Mouse (Mus musculus): Measurements from ENCODE around the gene Eif2b1. TPM values are rescaled to one million over a fixed set of nuclear protein-coding genes. Genes with fewer than 3 reads are reported as not detected.
"Not testable (repeated sequence)": the region's sequence is repeated elsewhere in the genome, so short reads cannot be mapped to it uniquely, and the experiment has no call there.

Gene Eif2b1
- polyA plus RNA-seq, 1 experiment from 2014 or later = 85.1 TPM

- H3K27me3 ChIP-seq (ENCODE audit: control insufficient read depth, insufficient read depth, low read length) = no peaks in the 10 kb centered on the region
- no peaks in the 10 kb centered on the region for H3K36me3 ChIP-seq (ENCODE audit: control insufficient read depth, insufficient read depth, low read length)
- no peak for ATAC-seq (ENCODE audit: insufficient number of reproducible peaks, low FRiP score, low TSS enrichment, low read depth)
- H3K27ac ChIP-seq (replicated peaks; ENCODE audit: low read depth, low read length) = no peak overlapping the region
- WGBS = 81% methylated on average over 4 of the region's 4 CpGs
- no peak overlapping the region for H3K4me2 ChIP-seq (ENCODE audit: low read depth, severe bottlenecking)
- H3K4me3 ChIP-seq (ENCODE audit: low read depth, low read length) = no peak overlapping the region
- no peak overlapping the region for H3K9ac ChIP-seq (ENCODE audit: low read length)
- H3K9me3 ChIP-seq (ENCODE audit: control insufficient read depth, low read length) = no peaks in the 10 kb centered on the region
- DNase-seq (ENCODE audit: low spot score) = no peak
- H3K4me1 ChIP-seq (ENCODE audit: control insufficient read depth, insufficient read depth, low read length) = 0 out of 2 replicates have a peak, but pooled peaks cover 2% of the 10 kb centered on the region
Observed at GRCm38 (mm10) chr5:124604296-124604695, 25.4 kb upstream of the Eif2b1 start.

- ATAC-seq (ENCODE audit: insufficient number of reproducible peaks, low FRiP score, low TSS enrichment, low read depth) = no peak
- no peak overlapping the region for H3K4me2 ChIP-seq (ENCODE audit: low read depth, severe bottlenecking)
- no peaks in the 10 kb centered on the region for H3K27me3 ChIP-seq (ENCODE audit: control insufficient read depth, insufficient read depth, low read length)
- H3K4me1 ChIP-seq (ENCODE audit: control insufficient read depth, insufficient read depth, low read length) = 0 out of 2 replicates have a peak, but pooled peaks cover 5% of the 10 kb centered on the region
- 71% methylated on average over 5 of the region's 5 CpGs for WGBS
- peak; percentile 77 for DNase-seq (ENCODE audit: low spot score)
- no peak overlapping the region for H3K27ac ChIP-seq (replicated peaks; ENCODE audit: low read depth, low read length)
- no peak overlapping the region for H3K4me3 ChIP-seq (ENCODE audit: low read depth, low read length)
- H3K9me3 ChIP-seq (ENCODE audit: control insufficient read depth, low read length) = no peaks in the 10 kb centered on the region
- no peaks in the 10 kb centered on the region for H3K36me3 ChIP-seq (ENCODE audit: control insufficient read depth, insufficient read depth, low read length)
- no peak overlapping the region for H3K9ac ChIP-seq (ENCODE audit: low read length)
Observed at GRCm38 (mm10) chr5:124602349-124602748, 23.4 kb upstream of the Eif2b1 start.

- H3K4me2 ChIP-seq (ENCODE audit: low read depth, severe bottlenecking); H3K4me1 ChIP-seq (ENCODE audit: control insufficient read depth, insufficient read depth, low read length); DNase-seq (ENCODE audit: low spot score); ATAC-seq (ENCODE audit: insufficient number of reproducible peaks, low FRiP score, low TSS enrichment, low read depth); H3K36me3 ChIP-seq (ENCODE audit: control insufficient read depth, insufficient read depth, low read length); H3K27ac ChIP-seq (replicated peaks; ENCODE audit: low read depth, low read length); H3K9me3 ChIP-seq (ENCODE audit: control insufficient read depth, low read length); H3K27me3 ChIP-seq (ENCODE audit: control insufficient read depth, insufficient read depth, low read length); H3K9ac ChIP-seq (ENCODE audit: low read length); H3K4me3 ChIP-seq (ENCODE audit: low read depth, low read length): not testable (repeated sequence)
- WGBS = 63% methylated on average over 8 of the region's 8 CpGs
Observed at GRCm38 (mm10) chr5:124599726-124600125, 20.8 kb upstream of the Eif2b1 start.

- peak; percentile 92 for DNase-seq (ENCODE audit: low spot score)
- Histone ChIP-seq H3K9ac (ENCODE audit: low read length) (peak overlapping the region; percentile 73), H3K27me3 (ENCODE audit: control insufficient read depth, insufficient read depth, low read length) (no peaks in the 10 kb centered on the region), H3K4me2 (ENCODE audit: low read depth, severe bottlenecking) (peak overlapping the region; percentile 83), H3K4me3 (ENCODE audit: low read depth, low read length) (peak overlapping the region; percentile 77), H3K4me1 (ENCODE audit: control insufficient read depth, insufficient read depth, low read length) (0 out of 2 replicates have a peak, but pooled peaks cover 5% of the 10 kb centered on the region), H3K36me3 (ENCODE audit: control insufficient read depth, insufficient read depth, low read length) (peaks cover 10% of the 10 kb centered on the region), H3K9me3 (ENCODE audit: control insufficient read depth, low read length) (no peaks in the 10 kb centered on the region), H3K27ac (replicated peaks; ENCODE audit: low read depth, low read length) (no peak overlapping the region)
- ATAC-seq (ENCODE audit: insufficient number of reproducible peaks, low FRiP score, low TSS enrichment, low read depth) = peak; percentile 99
- 7% methylated on average over 30 of the region's 30 CpGs for whole genome bisulfite sequencing
Observed at GRCm38 (mm10) chr5:124598224-124599174, 19.6 kb upstream of the Eif2b1 start.

- no peaks in the 10 kb centered on the region for H3K4me1 ChIP-seq (ENCODE audit: control insufficient read depth, insufficient read depth, low read length)
- ATAC-seq (ENCODE audit: insufficient number of reproducible peaks, low FRiP score, low TSS enrichment, low read depth) (no peak), DNase-seq (ENCODE audit: low spot score) (no peak)
- no peak overlapping the region for H3K4me3 ChIP-seq (ENCODE audit: low read depth, low read length)
- no peak overlapping the region for H3K9ac ChIP-seq (ENCODE audit: low read length)
- no peaks in the 10 kb centered on the region for H3K9me3 ChIP-seq (ENCODE audit: control insufficient read depth, low read length)
- H3K27ac ChIP-seq (replicated peaks; ENCODE audit: low read depth, low read length) = no peak overlapping the region
- peaks cover 21% of the 10 kb centered on the region for H3K36me3 ChIP-seq (ENCODE audit: control insufficient read depth, insufficient read depth, low read length)
- no peak overlapping the region for H3K4me2 ChIP-seq (ENCODE audit: low read depth, severe bottlenecking)
- H3K27me3 ChIP-seq (ENCODE audit: control insufficient read depth, insufficient read depth, low read length) = no peaks in the 10 kb centered on the region
- WGBS = 92% methylated on average over 3 of the region's 3 CpGs
Observed at GRCm38 (mm10) chr5:124592768-124593167, 13.8 kb upstream of the Eif2b1 start.

- Histone ChIP-seq H3K27ac (replicated peaks; ENCODE audit: low read depth, low read length) (no peak overlapping the region), H3K9me3 (ENCODE audit: control insufficient read depth, low read length) (no peaks in the 10 kb centered on the region), H3K4me3 (ENCODE audit: low read depth, low read length) (no peak overlapping the region), H3K4me2 (ENCODE audit: low read depth, severe bottlenecking) (no peak overlapping the region), H3K9ac (ENCODE audit: low read length) (no peak overlapping the region), H3K27me3 (ENCODE audit: control insufficient read depth, insufficient read depth, low read length) (no peaks in the 10 kb centered on the region), H3K4me1 (ENCODE audit: control insufficient read depth, insufficient read depth, low read length) (peaks cover 8% of the 10 kb centered on the region), H3K36me3 (ENCODE audit: control insufficient read depth, insufficient read depth, low read length) (peaks cover 10% of the 10 kb centered on the region; the same call in 1 of the 2 replicates)
- ATAC-seq (ENCODE audit: insufficient number of reproducible peaks, low FRiP score, low TSS enrichment, low read depth) = no peak
- DNase-seq (ENCODE audit: low spot score) = no peak
- 96% methylated on average over 5 of the region's 5 CpGs for WGBS
Observed at GRCm38 (mm10) chr5:124582515-124582914, 3.6 kb upstream of the Eif2b1 start.

GRCm38 (mm10) chr5:124575467-124575866 is 3.5 kb downstream of the Eif2b1 start:
- 83% methylated on average over 7 of the region's 7 CpGs for WGBS
- no peak overlapping the region for H3K4me3 ChIP-seq (ENCODE audit: low read depth, low read length)

GRCm38 (mm10) chr5:124571068-124571467 is 7.9 kb downstream of the Eif2b1 start:
- H3K4me1 ChIP-seq (ENCODE audit: control insufficient read depth, insufficient read depth, low read length) = no peaks in the 10 kb centered on the region
- no peak overlapping the region for H3K27ac ChIP-seq (replicated peaks; ENCODE audit: low read depth, low read length)
- WGBS = 90% methylated on average over 12 of the region's 12 CpGs
- H3K4me3 ChIP-seq (ENCODE audit: low read depth, low read length) = no peak overlapping the region
- H3K9ac ChIP-seq (ENCODE audit: low read length) = no peak overlapping the region
- no peaks in the 10 kb centered on the region for H3K9me3 ChIP-seq (ENCODE audit: control insufficient read depth, low read length)
- ATAC-seq (ENCODE audit: insufficient number of reproducible peaks, low FRiP score, low TSS enrichment, low read depth) (no peak), DNase-seq (ENCODE audit: low spot score) (no peak)
- peaks cover 38% of the 10 kb centered on the region for H3K36me3 ChIP-seq (ENCODE audit: control insufficient read depth, insufficient read depth, low read length)
- no peak overlapping the region for H3K4me2 ChIP-seq (ENCODE audit: low read depth, severe bottlenecking)
- no peaks in the 10 kb centered on the region for H3K27me3 ChIP-seq (ENCODE audit: control insufficient read depth, insufficient read depth, low read length)

More at GRCm38 (mm10) chr5:124575467-124575866, 3.5 kb downstream of the Eif2b1 start:
- no peaks in the 10 kb centered on the region for H3K27me3 ChIP-seq (ENCODE audit: control insufficient read depth, insufficient read depth, low read length)
- peaks cover 25% of the 10 kb centered on the region for H3K36me3 ChIP-seq (ENCODE audit: control insufficient read depth, insufficient read depth, low read length)
- ATAC-seq (ENCODE audit: insufficient number of reproducible peaks, low FRiP score, low TSS enrichment, low read depth) (no peak), DNase-seq (ENCODE audit: low spot score) (no peak)
- H3K4me1 ChIP-seq (ENCODE audit: control insufficient read depth, insufficient read depth, low read length) = peaks cover 8% of the 10 kb centered on the region
- H3K4me2 ChIP-seq (ENCODE audit: low read depth, severe bottlenecking) = no peak overlapping the region
- H3K27ac ChIP-seq (replicated peaks; ENCODE audit: low read depth, low read length) = no peak overlapping the region
- no peak overlapping the region for H3K9ac ChIP-seq (ENCODE audit: low read length)
- H3K9me3 ChIP-seq (ENCODE audit: control insufficient read depth, low read length) = no peaks in the 10 kb centered on the region

Data from limb, embryonic 11.5 days (tissue).